Mouse (Mus musculus) heart, adult 2 months (tissue): ENCODE data around the gene Klhl12. TPM values are rescaled to one million over a fixed set of nuclear protein-coding genes. Genes with fewer than 3 reads are reported as not detected.
A peak's percentile ranks its signal among the peaks of the same experiment; 100 is the strongest.

ENCODE experiments used
- DNase-seq, 2 experiments: peaks; one replicate each; pipeline ENCODE4 v3.0.0; 2021
- H3K27ac ChIP-seq: fragments of 200-600 bp; 2 replicates; pipeline ENCODE4 v1.8.1; 2022
- H3K27me3 ChIP-seq: fragments of 200-500 bp; 2 replicates; pipeline ENCODE4 v1.6.1; 2012; ENCODE audit warnings: mild to moderate bottlenecking, low read length, inconsistent platforms, mixed read lengths; ENCODE audit not compliant: control insufficient read depth, insufficient read depth
- H3K36me3 ChIP-seq: fragments of 200-500 bp; 2 replicates; pipeline ENCODE4 v1.6.1; 2012; ENCODE audit warnings: low read length, inconsistent platforms; ENCODE audit not compliant: control insufficient read depth, insufficient read depth
- H3K4me1 ChIP-seq: fragments of 200-500 bp; 2 replicates; pipeline ENCODE4 v1.6.1; 2011; ENCODE audit warnings: low read length; ENCODE audit not compliant: control insufficient read depth, insufficient read depth
- H3K4me3 ChIP-seq: fragments of 200-600 bp; 2 replicates; pipeline ENCODE4 v1.8.1; 2022
- H3K79me2 ChIP-seq: fragments of 200-500 bp; replicated peaks from 2 replicates; pipeline ENCODE4 v1.6.1; 2012; ENCODE audit warnings: mild to moderate bottlenecking, inconsistent platforms, low read length, moderate library complexity, mixed read lengths; ENCODE audit not compliant: control insufficient read depth, insufficient read depth
- H3K9ac ChIP-seq: fragments of 200-500 bp; 2 replicates; pipeline ENCODE4 v1.6.1; 2012; ENCODE audit warnings: low read depth, mild to moderate bottlenecking, control low read depth, inconsistent platforms, low read length, mixed read lengths
- CTCF ChIP-seq: fragments of 200-600 bp; IDR thresholded peaks from 2 replicates; pipeline ENCODE4 v1.8.1; 2022; ENCODE audit warnings: antibody characterized with exemption, mild to moderate bottlenecking, moderate library complexity
- EP300 ChIP-seq: fragments of 200-500 bp; IDR thresholded peaks from 2 replicates; pipeline ENCODE4 v1.6.1; 2011; ENCODE audit warnings: low read depth, low read length, control low read depth; ENCODE audit not compliant: insufficient read depth
- POLR2A ChIP-seq: fragments of 200-500 bp; IDR thresholded peaks from 2 replicates; pipeline ENCODE4 v1.6.1; 2011; ENCODE audit warnings: mild to moderate bottlenecking, low read depth, low read length, control low read depth; ENCODE audit not compliant: insufficient read depth
- WGBS: fragments of 180-500 bp; shearing (Covaris S2); methylation state at CpG from one replicate; pipeline ENCODE4 v1.1.7; 2018; 5-methylcytosine and 5-hydroxymethylcytosine counted together
- intact Hi-C: fragments of 180-260 bp; cut with DNase I; formaldehyde crosslinking; loops from one replicate; pipeline ENCODE4 v1.15.1; 2025
- polyA plus RNA-seq: library from polyadenylated mRNA; depleted of rRNA; stranded (reverse); fragments of >200 nt; gene quantifications from 2 replicates; pipeline ENCODE4 v1.2.3, GENCODE M21; 2012
- total RNA-seq, 2 experiments: library from RNA; stranded (reverse); gene quantifications; 2 replicates each; pipeline ENCODE4 v1.2.3; 2021

Gene Klhl12
- total and polyA plus RNA-seq, 3 experiments, result 9.3 to 21.8 (median 20.2) TPM

DNA sequence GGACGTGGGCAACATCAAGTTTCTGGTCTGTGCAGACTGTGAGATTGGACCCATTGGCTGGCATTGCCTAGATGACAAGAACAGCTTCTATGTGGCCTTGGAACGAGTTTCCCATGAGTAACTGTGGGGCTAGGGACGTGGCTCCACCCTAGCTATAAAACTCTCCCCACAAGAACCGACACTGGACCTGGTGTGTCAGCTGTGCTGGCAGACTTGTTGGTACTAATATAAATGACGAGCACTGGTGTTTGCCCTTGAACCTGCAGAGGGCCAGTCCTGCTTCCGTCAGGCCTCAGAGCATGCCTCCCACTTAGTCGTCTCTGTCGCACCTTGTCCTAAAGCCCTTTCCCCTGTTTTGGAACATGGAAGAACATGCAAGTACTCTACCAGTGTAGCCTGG, 50.9 kb downstream of the Klhl12 start:
- Histone ChIP-seq H3K79me2 (0 out of 2 replicates have a peak, but pooled peaks cover 1% of the 10 kb centered on the region), H3K4me3 (no peak overlapping the region), H3K27ac (no peak overlapping the region), H3K36me3 (no peaks in the 10 kb centered on the region), H3K9ac (no peak overlapping the region), H3K4me1 (no peaks in the 10 kb centered on the region), H3K27me3 (no peaks in the 10 kb centered on the region)
- intact Hi-C loops, result no loop called here
- WGBS, result 95% methylated on average over 8 of the region's 8 CpGs
- TF ChIP-seq EP300 (no peak), POLR2A (no peak), CTCF (no peak)
- no peak for DNase-seq

DNA sequence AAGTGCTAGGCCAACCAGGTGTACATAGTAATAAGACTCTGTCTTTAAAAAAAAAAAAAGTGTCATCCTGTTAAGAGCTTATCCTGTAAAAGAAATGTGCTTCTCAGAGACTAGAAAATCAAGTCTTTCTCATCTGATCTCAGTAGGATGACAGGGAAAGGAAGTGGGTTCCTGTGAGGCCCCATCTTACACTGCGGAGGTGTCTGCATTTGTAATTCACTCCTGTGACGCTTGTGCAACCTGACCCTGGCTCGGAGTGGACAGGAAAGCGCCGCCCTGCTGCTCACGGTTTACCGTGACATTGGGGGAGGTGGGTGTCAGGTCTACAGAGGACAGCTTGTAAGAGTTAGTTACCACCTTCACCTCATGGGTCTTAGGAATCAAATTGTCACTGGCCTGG, 54.7 kb downstream of the Klhl12 start:
- H3K36me3 ChIP-seq, result no peaks in the 10 kb centered on the region
- H3K27me3 ChIP-seq, result no peaks in the 10 kb centered on the region
- no peak overlapping the region for H3K27ac ChIP-seq
- TF ChIP-seq CTCF (no peak), EP300 (no peak), POLR2A (no peak)
- H3K9ac ChIP-seq, result no peak overlapping the region
- H3K4me1 ChIP-seq, result peaks cover 2% of the 10 kb centered on the region; the same call in 1 of the 2 replicates
- no peak overlapping the region for H3K4me3 ChIP-seq
- WGBS, result 63% methylated on average over 7 of the region's 7 CpGs
- DNase-seq, result no peak
- intact Hi-C loops, result no loop called here
- H3K79me2 ChIP-seq, result no peaks in the 10 kb centered on the region

DNA sequence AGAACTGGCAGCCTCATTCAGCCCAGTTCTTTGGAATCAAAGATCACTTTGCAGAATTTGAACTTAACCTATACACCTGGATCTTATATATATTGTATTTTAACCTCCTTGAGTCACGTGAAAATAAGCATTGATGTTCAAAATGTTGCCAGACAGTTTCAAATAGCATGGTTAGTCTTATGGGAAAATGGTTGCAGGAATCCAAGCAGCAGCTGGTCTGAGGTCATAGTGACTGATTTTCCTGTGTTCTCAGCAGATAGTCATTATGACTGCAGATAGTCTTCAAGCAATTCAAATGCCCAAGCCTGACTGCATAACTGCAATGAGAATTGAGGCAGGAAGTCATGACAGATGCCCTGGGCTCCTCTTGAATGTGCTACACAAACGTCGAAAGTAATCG, 56.9 kb downstream of the Klhl12 start:
- intact Hi-C loops, result no loop called here
- 44% methylated on average over 4 of the region's 4 CpGs for WGBS

DNA sequence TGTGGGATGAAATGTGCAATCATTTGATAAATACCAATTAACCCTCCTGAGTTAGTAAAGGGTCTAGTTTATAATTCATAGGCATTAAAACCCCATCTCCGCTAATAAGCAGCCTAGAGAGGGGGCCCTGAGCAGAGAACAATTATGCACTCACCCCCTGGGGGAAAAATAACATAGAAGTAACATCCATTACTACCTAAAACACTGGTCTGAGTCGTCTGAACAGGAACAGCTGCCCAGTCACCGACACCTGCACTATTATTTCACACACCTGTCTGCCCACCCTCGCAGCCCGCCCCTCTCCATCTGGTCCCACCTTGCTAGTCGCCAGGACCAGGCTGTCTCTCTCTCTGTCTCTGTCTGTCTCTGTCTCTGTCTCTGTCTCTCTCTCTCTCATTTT, 57.3 kb downstream of the Klhl12 start:
- H3K27me3 ChIP-seq, result no peaks in the 10 kb centered on the region
- no peaks in the 10 kb centered on the region for H3K36me3 ChIP-seq
- WGBS, result 73% methylated on average over 6 of the region's 6 CpGs
- no peak for TF ChIP-seq CTCF
- TF ChIP-seq POLR2A, result no peak
- no peak for TF ChIP-seq EP300
- no peak overlapping the region for H3K4me3 ChIP-seq
- no peak overlapping the region for H3K9ac ChIP-seq
- peaks cover 4% of the 10 kb centered on the region; the same call in 1 of the 2 replicates for H3K4me1 ChIP-seq
- intact Hi-C loops, result no loop called here
- H3K79me2 ChIP-seq, result no peaks in the 10 kb centered on the region
- DNase-seq, result no peak
- no peak overlapping the region for H3K27ac ChIP-seq

More for the DNA sequence above, 56.9 kb downstream of the Klhl12 start:
- H3K27ac ChIP-seq, result no peak overlapping the region
- H3K4me3 ChIP-seq, result no peak overlapping the region
- DNase-seq, result no peak
- H3K9ac ChIP-seq, result no peak overlapping the region
- no peak for TF ChIP-seq CTCF
- no peak for TF ChIP-seq POLR2A
- no peak for TF ChIP-seq EP300
- peaks cover 4% of the 10 kb centered on the region; the same call in 1 of the 2 replicates for H3K4me1 ChIP-seq
- no peaks in the 10 kb centered on the region for H3K27me3 ChIP-seq
- H3K79me2 ChIP-seq, result no peaks in the 10 kb centered on the region
- H3K36me3 ChIP-seq, result no peaks in the 10 kb centered on the region

DNA sequence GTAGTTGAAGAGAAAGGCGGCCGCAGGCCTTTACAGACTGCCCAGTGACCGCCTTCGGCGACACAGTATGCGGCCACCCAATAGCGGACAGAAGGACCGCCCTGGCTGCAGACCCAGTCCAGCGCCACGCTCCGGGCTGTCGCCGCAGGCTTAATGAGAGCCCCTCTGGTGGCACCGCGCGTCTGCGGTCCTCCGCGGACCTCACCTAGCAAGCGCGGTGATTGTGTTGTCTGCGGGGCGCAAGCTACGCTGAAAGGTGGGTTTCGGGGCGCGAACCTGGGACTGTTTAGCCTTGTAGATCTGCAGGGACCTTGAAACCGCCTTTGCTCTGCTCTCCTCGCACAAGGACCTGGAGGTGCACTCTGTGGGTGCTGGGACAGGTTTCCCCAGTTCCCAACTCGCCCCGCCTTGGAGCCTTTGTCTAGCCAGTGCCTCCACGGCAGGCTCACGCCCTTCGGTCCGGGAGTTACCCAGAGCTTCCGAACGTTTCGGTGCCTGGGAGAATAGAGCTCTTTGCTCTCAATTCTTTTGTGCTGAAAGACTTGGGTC, 58.1 kb downstream of the Klhl12 start:
- Histone ChIP-seq H3K4me3 (peak overlapping the region; percentile 49), H3K27ac (no peak overlapping the region), H3K36me3 (no peaks in the 10 kb centered on the region), H3K9ac (peak overlapping the region; percentile 52), H3K79me2 (no peaks in the 10 kb centered on the region), H3K27me3 (no peaks in the 10 kb centered on the region), H3K4me1 (peaks cover 4% of the 10 kb centered on the region; the same call in 1 of the 2 replicates)
- 3% methylated on average over 38 of the region's 38 CpGs for WGBS
- DNase-seq, result peak; percentile 18 to 40
- intact Hi-C loops, result no loop called here
- TF ChIP-seq POLR2A (no peak), EP300 (no peak), CTCF (peak; percentile 19; the same call in 1 of the 2 replicates)

DNA sequence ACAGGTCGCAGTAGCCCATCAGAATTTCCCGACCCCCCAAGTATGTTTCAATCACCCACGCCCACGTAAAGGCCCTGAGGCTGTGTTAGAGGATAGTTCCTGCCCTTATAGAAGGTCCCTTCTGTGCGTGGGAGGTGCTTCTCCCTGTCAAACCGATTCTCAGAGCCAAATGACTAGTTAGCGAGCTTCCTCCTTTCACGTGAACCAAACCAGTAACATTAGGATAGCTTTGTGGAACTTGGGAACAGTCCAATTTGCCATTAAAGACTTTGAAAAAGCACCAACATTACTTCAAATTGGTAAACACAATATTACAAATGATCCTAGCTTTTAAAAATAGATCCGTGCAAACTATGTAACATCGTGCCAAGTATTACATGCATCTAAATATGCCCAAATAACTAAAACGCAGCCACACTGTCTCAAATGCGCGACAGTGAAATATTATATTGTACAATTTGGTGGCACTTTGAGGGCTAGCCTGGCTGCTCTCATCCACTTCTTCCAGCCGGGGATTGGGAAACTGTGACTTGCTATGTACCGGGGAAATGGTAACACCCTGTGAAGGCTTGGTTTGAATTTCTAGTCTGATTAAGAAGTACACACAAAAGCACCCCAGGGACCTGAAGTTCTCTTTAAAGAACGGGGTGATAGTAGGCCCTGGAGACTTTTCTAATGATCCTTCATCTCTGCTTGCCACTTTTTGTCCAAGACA, 58.7 kb downstream of the Klhl12 start:
- no peak for DNase-seq

More for the DNA sequence above, 58.7 kb downstream of the Klhl12 start:
- Histone ChIP-seq H3K4me3 (peak overlapping the region; percentile 49), H3K79me2 (no peaks in the 10 kb centered on the region), H3K36me3 (no peaks in the 10 kb centered on the region), H3K4me1 (peaks cover 4% of the 10 kb centered on the region; the same call in 1 of the 2 replicates), H3K27me3 (no peaks in the 10 kb centered on the region), H3K9ac (peak overlapping the region; percentile 52; the same call in 1 of the 2 replicates), H3K27ac (no peak overlapping the region)
- intact Hi-C loops, result no loop called here
- no peak for TF ChIP-seq POLR2A
- TF ChIP-seq EP300, result no peak
- no peak for TF ChIP-seq CTCF
- 49% methylated on average over 16 of the region's 16 CpGs for WGBS
